Mouse (Mus musculus): Measurements from ENCODE around the gene Arnt2. TPM values are rescaled to one million over a fixed set of nuclear protein-coding genes. Genes with fewer than 3 reads are reported as not detected.

The Arnt2 gene
- polyA plus RNA-seq, 1 experiment: 0.46 TPM

Other genes with a start within 250 kb of the Arnt2 start
- 0.29 and 0.33 TPM in 2 replicates for gene Gm2115, start 118.8 kb upstream of the Arnt2 start, polyA plus RNA-seq (2012; rRNA removed)
- gene Fah, start 196.5 kb upstream of the Arnt2 start, polyA plus RNA-seq (2012; rRNA removed): 10.8 and 15.2 TPM in 2 replicates

All from large intestine, adult 2 months (tissue).